In the genomic region with DNA sequence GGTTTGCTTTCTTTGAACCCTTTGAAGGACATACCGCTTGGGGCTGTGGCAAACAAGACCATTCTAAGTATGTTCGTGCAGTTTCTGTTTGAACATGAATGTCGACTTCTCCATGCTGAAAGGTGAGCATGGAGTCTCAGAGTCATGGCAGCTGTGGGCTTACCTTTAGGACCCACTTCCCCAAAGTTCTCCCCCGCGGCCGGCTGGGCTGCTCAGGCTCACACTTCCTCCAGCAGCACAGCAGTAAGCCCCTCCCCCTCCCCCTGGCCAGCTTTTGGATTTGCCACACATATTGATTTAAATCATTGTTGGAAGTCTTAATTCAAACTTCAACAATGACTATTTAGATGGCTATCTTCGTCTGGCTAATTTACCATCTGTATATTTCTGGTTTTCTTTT, we compare ENCODE assay signal across 8 mouse cellular contexts. TPM values are rescaled to one million over a fixed set of nuclear protein-coding genes. Genes with fewer than 3 reads are reported as not detected.
DNase-seq lines count a peak whose midpoint lies in the region; ATAC-seq lines count a peak whose summit lies in the region.

No protein-coding gene starts in this region.

- DNase-seq in heart, adult 11 months = peak; percentile 12
- no peak for DNase-seq in heart, adult 18-20 months
- DNase-seq in A20 (ENCODE audit: low read depth, low spot score) = peak; percentile 63
- DNase-seq in hindbrain, embryonic 10.5 days (ENCODE audit: low spot score) = no peak
- DNase-seq in cerebellum, adult 9-10 months = no peak
- DNase-seq in adrenal gland, adult 2 months = no peak
- DNase-seq in layer of hippocampus, postnatal 36 days = no peak

- no peak overlapping the region for H3K27ac ChIP-seq in hindbrain, embryonic 10.5 days
- H3K27ac ChIP-seq in liver, embryonic 16.5 days (ENCODE audit: low read length) = no peak overlapping the region

- H3K4me1 ChIP-seq in hindbrain, embryonic 10.5 days (replicated peaks) = peaks cover 13% of the 10 kb centered on the region
- no peaks in the 10 kb centered on the region; the same call in 1 of the 2 replicates for H3K4me1 ChIP-seq in liver, embryonic 16.5 days (ENCODE audit: control insufficient read depth, low read depth, low read length)

- H3K36me3 ChIP-seq in hindbrain, embryonic 10.5 days = no peaks in the 10 kb centered on the region
- H3K36me3 ChIP-seq in liver, embryonic 16.5 days (ENCODE audit: control insufficient read depth, insufficient read depth) = no peaks in the 10 kb centered on the region

- peak overlapping the region; percentile 41; the same call in 1 of the 2 replicates for H3K4me2 ChIP-seq in liver, embryonic 16.5 days (ENCODE audit: low read depth, low read length)

- no peaks in the 10 kb centered on the region for H3K9me3 ChIP-seq in hindbrain, embryonic 10.5 days
- no peaks in the 10 kb centered on the region for H3K9me3 ChIP-seq in liver, embryonic 16.5 days (replicated peaks; ENCODE audit: control insufficient read depth, low read length)

- 12% methylated on average over 7 of the region's 7 CpGs for WGBS in hindbrain, embryonic 10.5 days
- WGBS in liver, embryonic 16.5 days (ENCODE audit: insufficient replicate concordance) = 15% methylated on average over 7 of the region's 7 CpGs

- no peaks in the 10 kb centered on the region for H3K27me3 ChIP-seq in hindbrain, embryonic 10.5 days (ENCODE audit: insufficient read depth, poor library complexity, severe bottlenecking)
- H3K27me3 ChIP-seq in liver, embryonic 16.5 days (ENCODE audit: control insufficient read depth, insufficient read depth, low read depth, low read length) = no peaks in the 10 kb centered on the region

- ATAC-seq in liver, embryonic 16.5 days (ENCODE audit: low read depth) = no peak

- H3K4me3 ChIP-seq in hindbrain, embryonic 10.5 days = peak overlapping the region; percentile 37
- peak overlapping the region; percentile 30 for H3K4me3 ChIP-seq in liver, embryonic 16.5 days (ENCODE audit: low read depth, low read length)

- H3K9ac ChIP-seq in liver, embryonic 16.5 days (ENCODE audit: low read depth, low read length) = 0 out of 2 replicates have a peak overlapping the region, but pooled peaks have one; percentile 12

RNA-seq across cellular contexts. Expression of gene Pdcl3, which starts 44.7 kb away (rescaled TPM):
- total RNA-seq in heart, adult 18-20 months (2021) = 10 to 100 TPM; 69.7 to 80.5 TPM
- polyA plus RNA-seq in hindbrain, embryonic 10.5 days (2016; fragmentation: Nextera tagmentation; extraction: Ambion mirVana) = 140 and 160 TPM in 2 replicates
- 30.6 and 34.1 TPM in 2 replicates for polyA plus RNA-seq in liver, embryonic 16.5 days (2015; fragmentation: Nextera tagmentation; extraction: Ambion mirVana)
- 10 to 100 TPM; 81.2 to 90.9 TPM for total RNA-seq in adrenal gland, adult 2 months (2021)
- polyA plus RNA-seq in adrenal gland, adult 2 months (2012; rRNA removed) = 11.8 and 14.4 TPM in 2 replicates
- total RNA-seq in layer of hippocampus, postnatal 36 days (2021) = 10 to 100 TPM; 32.5 to 35.9 TPM

Comparison
In these comparisons a context has a peak if more than half of its experiments do, and no peak if none do; other contexts are left out.
1. DNase-seq: peak in heart, adult 11 months (single experiment) and A20 (single experiment); none in heart, adult 18-20 months (0 of 2), hindbrain, embryonic 10.5 days (single experiment), cerebellum, adult 9-10 months (single experiment), adrenal gland, adult 2 months (single experiment) and layer of hippocampus, postnatal 36 days (0 of 2).